Mouse (Mus musculus) adrenal gland, adult 2 months (tissue): ENCODE measurements around the gene Pqlc2. TPM values are rescaled to one million over a fixed set of nuclear protein-coding genes. Genes with fewer than 3 reads are reported as not detected.

Experiments
- DNase-seq: peaks from one replicate; pipeline ENCODE4 v3.0.0; 2021
- long read RNA-seq: library from polyadenylated mRNA; stranded (forward); transcript quantifications from one replicate; pipeline ENCODE4 v2.0.0, GENCODE M21; 2021
- polyA plus RNA-seq: library from polyadenylated mRNA; depleted of rRNA; stranded (reverse); fragments of >200 nt; gene quantifications from 2 replicates; pipeline ENCODE4 v1.2.3, GENCODE M21; 2012; rRNA removed
- total RNA-seq, 2 experiments: library from RNA; stranded (reverse); gene quantifications; 2 replicates each; pipeline ENCODE4 v1.2.3; 2021

Gene Pqlc2
- total RNA-seq (1 to 10 TPM; 9.2 to 9.5 TPM), polyA plus RNA-seq (28.2 and 30.1 TPM in 2 replicates)
- long read RNA-seq, transcript Pqlc2-201 (9 exons, 1,532 nt) = major isoform, 6 of 8 reads
- long read RNA-seq, partial matches to known transcripts = 0 of 8 reads
- long read RNA-seq, other reads (novel, unspliced or antisense) = 2 of 8 reads

DNA sequence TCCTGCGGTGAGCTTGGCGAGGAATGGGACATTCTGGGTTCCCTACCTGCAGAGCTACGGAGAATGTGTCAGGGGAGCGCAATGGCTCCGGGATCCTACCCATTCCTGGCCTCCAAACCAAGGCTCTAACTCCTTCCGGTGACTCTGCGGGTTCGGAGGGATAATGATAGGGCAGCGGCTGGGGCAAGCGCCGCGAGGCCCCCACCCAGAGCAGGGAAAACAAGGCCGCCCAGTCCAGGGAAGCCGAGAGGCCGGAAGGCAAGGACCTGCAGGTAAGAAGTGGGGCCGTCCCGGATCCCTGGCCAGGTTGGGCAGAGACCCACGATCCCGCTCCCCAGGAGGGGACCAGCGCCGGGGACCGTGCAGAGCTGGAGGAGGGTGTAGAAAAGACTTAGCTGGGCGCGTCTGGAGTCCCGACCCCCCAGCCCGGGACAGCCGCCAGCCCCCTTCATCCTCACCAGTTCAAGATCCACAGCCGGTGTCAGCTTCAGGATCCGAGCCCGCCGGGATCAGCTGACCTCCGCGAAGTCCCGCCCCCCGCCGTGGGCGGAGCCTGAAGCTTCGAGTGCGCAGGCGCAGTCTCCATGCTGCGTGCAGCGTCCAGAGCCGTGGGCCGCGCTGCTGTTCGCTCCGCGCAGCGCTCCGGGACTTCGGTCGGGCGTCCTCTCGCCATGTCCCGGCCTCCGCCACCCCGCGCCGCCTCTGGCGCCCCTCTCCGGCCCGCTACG is at the start of gene Pqlc2, which contains the start of gene Akr7a5:
Gene Pqlc2 (minus strand): TSS at position 538 of the 728 bp plus-strand sequence.
Gene Akr7a5 (plus strand): TSS at position 574 of the 728 bp plus-strand sequence.
- DNase-seq = peak; percentile 99

DNA sequence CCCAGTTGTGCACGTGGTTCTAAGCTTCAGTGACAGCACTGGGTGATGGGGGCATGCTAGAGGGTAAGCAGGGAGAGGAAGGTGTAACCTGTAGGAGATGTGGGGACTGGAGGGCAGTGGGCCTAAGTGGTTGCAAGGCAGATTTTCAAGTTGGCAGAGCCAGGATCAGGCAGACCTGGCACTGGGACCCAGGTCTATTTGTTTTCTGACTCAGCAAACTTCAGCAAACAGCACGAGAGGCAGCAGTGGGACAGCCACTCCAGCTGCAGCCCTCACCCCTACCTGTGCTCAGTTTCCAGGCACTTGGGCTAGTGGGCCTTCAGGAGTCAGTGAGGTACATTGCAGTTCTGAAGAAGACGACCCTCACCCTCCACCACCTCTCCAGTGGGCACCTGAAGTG is 46.7 kb upstream of the Pqlc2 start:
- no peak for DNase-seq

DNA sequence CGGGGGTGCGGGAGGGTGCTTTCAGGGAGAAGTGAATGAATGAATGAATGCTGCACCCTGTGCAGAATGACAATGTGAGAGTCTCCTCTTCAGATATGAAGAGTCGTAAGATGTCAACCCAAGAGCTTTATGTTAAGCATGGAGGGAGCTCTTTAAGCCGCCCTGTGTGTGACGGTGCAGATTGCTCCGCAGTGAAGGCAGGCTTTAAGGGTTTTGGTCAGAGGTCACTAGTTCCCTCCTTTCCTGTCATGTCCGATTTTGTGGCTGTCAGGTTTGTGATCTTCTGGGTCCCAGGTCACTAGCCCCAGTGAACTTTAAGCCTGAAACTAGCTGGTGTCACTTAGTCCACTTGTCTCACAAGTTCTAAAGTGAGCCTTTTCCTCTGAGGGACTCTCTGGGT is 42.3 kb upstream of the Pqlc2 start:
- DNase-seq = no peak

DNA sequence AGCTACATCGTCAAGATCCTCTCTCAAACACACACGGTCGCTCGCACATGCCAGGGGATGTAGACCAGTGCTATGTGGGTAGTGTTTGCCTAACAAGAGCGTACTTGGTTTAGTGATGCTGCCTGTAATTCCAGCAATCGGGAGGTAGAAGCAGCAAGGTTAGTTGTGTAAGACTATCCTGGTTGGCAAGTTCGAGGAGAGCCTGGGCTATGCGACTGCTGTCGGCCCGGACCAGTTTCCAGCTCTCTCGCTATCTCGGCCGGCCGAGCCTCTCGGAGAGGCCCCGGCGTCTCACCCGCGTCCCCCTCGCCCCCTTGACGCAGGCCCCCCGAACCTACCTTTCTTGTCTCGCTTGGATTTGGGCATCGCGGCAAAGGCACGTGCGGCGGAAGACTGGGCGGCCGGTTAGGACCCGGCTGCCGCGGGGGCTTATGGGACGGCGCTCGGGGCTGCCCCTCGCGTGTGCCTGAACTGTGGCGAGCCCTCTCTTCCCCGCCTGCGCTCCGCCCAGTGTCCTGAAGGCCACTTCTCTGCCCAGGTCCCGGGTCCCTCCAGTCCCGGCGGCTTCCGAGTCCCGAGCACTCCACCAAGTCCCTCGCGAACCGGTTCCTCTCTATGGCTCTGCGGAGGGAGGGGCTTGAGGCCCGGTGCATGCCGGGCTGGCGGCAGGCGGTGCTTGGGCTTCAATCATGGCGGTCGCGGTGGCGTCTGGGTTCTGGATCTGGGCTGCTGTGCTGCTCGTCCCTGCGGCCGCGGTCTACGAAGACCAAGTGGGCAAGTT is 41.6 kb upstream of the Pqlc2 start, which contains the start of the genes Mrto4, Emc1 and Ubr4:
Gene Mrto4 (minus strand): TSS at position 646 of the 781 bp plus-strand sequence.
Gene Emc1 (plus strand): TSS at position 657 of the 781 bp plus-strand sequence.
Gene Ubr4 (plus strand): TSS at position 679 of the 781 bp plus-strand sequence.
- peak; percentile 93 for DNase-seq

DNA sequence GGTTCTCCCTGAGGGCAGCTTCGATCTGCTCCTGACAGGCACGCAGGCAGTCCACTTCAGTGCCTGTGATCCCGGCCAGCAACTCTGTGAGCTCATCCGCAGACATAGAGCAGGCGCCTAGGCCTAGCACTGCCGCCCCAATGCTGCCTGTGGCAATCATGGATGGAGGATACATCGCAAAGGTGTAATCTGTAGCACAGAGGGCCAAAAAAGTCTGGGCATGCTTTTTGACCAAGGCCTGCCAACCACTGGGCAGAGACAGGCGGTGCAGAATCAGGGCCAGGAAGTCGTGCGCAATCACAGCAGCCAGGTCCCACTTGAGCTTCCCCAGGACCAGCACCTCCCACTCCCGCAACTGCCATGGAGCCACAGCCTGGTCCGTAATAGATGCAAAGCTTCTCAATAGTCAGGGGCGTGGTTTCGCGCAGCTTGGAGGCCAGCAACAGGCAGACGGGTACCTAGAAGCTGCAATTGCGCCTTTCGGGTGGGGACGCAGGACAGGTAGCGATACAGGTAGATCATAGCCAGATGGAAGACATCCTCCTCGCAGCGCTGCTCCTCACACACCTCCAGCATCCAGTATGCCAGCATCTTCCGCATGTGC is 35.0 kb upstream of the Pqlc2 start:
- DNase-seq = no peak

DNA sequence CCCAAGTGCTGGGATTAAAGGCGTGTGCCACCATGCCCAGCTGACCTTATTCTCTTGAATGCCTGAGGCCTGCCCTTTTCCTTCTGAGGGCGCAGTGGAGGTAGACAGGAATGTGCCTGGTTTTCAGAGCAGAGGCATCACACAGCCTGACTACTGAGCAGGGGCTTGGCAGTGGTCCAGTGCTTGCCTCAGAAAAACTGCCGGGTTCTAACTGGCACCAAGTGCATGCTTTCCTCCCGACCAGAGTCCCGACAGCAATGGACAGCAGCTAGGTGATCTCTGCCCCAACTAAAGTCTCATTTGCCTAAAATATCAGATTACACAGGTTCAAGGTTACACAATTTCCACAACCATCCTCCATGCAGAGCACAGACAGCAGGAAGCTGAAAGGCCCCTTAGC is 33.2 kb upstream of the Pqlc2 start:
- DNase-seq = peak; percentile 56

DNA sequence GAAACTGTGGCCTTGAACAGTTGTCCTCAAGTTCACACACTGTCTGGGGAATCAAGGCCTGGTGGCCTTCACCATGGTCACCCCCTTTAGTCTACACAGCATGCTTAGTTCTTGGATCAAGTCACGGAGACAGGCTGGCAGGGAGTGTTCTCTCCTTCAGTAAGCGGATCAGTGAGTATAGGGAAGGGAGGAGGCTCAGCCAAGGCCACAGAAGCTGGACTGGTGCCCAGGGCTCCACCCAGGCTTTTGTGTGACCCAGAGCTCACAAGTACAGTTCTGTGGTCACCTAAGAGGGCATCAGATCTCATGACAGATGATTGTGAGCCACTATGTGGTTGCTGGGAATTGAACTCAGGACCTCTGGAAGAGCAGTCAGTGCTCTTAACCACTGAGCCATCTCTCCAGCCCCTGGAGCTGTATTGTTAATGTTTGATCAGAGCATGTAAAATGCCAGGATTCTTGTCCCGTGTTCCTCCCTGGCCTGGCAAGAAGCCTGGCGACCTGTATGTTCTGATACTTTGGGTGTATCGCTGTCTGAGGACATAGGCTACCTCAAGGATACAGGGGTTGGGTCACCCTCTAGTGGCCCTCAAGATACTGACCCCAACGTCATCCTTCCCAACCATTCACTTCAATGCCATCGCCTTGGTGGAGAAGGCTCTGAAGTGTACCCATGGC is 31.2 kb upstream of the Pqlc2 start:
- peak; percentile 87 for DNase-seq

DNA sequence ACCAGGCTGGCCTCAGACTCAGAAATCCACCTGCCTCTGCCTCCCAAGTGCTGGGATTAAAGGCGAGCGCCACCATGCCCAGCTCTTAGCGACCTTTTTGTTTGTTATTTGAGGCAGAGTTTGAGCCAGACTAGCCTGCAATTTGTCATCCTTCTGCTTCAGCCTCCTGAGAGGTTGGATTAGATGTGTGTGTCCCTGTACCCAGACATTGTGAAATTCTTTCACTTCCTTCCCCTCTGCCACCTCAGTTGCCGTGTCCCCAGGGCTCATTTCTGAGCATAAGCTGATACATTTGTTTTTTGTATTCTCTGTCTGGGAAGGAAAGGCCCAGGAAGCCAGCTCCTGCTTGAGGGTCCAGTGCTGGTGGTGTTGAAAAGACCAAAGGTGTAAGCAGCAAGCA is 30.3 kb upstream of the Pqlc2 start:
- DNase-seq = peak; percentile 25

DNA sequence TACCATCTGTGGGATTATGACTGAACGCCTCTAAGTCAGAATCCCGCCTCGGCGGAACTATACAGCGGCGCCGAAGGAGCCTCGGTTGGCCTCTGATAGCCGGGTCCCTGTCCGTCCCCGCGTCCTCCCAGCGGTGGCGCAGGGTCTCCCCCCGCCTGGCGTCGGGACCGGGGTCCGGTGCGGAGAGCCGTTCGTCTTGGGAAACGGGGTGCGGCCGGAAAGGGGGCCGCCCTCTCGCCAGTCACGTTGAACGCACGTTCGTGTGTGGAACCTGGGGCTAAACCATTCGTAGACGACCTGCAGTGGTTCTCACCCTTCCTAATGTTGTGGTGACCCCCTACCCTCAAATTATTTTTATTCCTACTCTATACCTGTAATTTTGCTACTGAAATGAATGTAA is 27.6 kb upstream of the Pqlc2 start:
- DNase-seq = no peak

DNA sequence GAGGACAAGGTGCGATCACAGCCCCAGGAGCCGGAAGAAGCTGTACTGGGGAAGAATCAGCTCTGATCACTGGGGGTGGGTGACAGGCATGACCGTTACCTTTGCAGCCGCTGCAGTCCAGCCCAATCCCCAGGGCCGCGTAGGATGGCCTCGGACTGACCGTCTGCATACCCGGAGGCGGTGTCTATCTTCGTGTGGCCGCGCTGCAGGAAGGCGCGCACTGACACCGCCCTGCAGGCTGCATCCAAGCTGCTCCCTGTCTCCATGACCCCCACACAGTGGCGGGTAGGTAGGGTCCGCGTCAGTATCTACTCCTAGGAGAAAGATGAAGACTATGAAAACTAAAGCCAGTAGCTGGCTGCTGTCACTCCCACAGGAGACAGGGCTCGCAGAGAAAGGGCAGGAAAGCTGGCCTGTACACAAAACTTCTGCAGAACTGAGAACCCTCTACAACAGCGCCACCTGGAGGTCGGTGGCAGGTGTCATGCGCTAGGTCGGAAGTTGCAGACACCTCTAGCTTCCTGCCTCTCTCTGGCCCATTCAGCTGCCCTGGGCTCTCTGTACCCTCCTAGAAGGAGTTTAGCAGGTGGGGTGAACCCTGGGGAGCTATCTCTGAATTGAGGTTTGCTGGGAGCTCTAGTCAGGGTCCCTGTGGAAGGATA is 26.4 kb upstream of the Pqlc2 start:
- peak; percentile 83 for DNase-seq

DNA sequence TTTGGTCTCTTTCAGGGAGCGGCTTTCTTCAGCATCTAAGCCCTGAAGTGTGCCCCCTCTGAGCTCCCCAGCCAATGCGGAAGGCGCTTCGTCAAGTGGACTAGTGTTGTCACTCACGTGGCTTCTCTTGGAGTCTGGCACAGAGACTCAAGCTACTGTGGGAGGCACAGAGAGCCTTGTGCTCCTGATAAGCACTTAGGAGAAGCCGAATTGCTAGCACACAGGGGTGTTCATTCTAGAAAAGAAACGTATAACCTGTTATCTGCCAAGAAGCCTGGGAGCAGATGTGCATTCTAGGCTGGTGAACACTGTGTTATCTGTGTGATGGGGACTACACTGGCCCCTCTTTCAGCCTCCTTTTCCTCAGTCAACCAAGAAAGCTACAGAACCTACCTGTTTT is 25.0 kb upstream of the Pqlc2 start:
- DNase-seq = no peak

DNA sequence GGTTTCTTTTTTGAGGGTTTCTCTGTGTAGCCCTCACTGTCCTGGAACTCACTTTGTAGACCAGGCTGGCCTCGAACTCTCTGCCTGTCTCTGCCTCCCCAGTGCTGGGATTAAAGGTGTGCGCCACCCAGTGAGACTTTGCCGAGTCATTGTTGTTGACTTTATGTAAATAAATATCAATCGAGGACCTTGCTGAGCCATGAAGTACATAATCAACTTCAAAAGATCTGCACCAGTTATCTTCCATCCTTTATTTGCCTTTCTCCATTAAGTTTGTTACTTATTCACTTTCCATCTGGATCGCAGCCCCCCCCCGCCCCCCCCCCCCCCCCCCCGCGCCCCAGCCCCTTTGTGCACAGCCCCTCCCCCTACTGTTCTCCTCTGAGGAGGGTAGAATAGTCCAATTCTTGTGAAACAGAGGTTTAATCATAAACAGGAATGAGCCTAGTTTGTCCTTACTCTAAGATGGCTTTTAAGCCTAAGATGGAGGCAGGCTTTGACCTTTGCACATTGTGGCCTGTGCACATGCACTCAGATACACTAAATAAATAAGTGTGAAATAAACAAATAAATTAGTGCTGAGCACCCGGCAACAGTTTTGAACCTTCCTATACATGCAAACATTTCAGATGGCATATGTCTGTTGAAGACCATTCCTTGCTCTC is 24.3 kb upstream of the Pqlc2 start:
- DNase-seq = no peak

DNA sequence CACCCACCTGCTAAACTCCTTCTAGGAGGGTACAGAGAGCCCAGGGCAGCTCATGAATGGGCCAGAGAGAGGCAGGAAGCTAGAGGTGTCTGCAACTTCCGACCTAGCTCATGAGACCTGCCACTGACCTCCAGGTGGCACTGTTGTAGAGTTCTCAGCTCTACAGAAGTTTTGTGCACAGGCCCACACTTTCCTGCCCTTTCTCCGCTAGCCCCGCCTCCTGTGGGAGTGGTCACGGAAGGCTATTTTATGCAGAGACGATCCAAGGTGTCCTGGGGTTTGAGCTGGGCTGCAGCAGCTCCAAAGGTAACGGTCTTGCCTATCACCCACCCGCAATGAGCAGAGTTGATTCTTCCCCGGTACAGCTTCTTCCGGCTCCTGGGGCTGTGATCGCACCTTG is 20.1 kb upstream of the Pqlc2 start:
- DNase-seq = peak; percentile 84

DNA sequence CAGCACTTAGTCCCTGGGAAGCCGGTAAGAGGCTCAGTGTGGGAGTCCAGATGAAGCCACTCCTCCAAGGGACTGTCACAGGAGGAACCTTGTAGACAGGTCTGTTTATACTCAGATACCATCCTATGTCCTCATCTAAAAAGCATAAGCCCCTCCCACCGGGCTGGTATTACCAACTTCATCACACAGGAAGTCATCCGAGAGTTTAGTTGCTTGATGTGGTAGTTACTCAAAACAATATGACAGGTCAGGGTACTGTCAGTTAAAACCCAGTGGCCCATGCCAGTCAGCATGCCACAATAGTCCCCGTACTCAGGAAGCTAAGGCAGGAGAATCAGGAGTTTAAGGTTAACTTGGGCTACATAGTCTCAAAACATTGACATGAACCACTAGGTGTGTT is 9.2 kb upstream of the Pqlc2 start:
- DNase-seq = no peak

DNA sequence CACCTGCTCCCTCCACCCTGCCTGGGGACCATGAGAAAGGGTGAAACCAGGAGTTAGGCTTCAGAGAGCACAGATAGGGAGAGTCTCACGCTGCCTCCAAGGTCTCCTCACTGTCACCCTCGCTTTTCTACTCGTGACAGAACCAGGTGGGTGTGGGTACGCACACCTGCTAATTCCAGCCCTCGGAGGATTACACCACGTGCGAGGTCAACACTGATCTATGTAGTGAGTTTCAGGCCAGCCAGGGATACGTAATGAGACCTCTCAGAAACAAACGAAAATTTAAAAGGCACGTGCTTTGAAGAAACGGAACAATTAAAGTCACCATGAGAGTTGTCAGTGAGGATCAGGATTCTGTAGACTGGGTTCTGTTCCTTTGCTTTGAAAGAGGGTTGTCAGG is 7.9 kb upstream of the Pqlc2 start:
- DNase-seq = no peak

DNA sequence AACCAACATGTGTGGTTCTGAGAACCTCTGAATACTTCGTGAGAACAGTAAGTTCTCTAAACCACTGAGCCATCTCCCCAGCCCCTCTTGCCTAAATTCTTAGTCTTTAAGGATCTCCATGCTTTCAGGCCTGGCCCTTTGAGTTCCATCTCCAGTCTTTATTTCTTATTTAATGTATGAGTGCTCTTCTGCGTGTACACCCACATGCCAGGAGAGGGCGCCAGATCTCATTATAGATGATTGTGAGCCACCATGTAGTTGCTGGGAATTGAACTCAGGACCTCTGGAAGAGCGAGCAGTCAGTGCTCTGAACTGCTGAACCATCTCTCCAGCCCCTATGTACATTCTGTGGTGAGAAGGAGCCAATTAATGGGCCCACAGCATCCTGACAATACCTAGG is 2.1 kb upstream of the Pqlc2 start:
- DNase-seq = no peak

DNA sequence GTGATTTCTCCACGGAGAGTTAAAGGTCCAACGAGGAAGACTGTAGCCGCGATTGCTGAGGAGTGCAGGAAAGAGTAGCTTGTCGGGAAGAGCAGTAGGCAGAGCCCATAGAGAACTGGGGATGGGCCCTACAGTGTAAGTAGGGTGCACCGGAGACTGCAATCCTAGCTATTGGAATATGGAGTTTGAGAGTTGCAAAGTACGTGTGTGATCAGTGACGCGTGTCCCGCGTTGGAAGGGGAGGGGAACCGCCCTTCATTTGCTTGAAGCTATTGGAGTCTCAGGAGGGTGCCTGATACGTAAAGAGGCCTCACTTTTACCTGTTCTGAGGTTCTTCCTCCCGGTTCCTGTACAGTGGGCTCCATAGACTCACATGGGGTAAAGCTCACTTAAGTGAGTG is 1.2 kb upstream of the Pqlc2 start:
- DNase-seq = no peak

DNA sequence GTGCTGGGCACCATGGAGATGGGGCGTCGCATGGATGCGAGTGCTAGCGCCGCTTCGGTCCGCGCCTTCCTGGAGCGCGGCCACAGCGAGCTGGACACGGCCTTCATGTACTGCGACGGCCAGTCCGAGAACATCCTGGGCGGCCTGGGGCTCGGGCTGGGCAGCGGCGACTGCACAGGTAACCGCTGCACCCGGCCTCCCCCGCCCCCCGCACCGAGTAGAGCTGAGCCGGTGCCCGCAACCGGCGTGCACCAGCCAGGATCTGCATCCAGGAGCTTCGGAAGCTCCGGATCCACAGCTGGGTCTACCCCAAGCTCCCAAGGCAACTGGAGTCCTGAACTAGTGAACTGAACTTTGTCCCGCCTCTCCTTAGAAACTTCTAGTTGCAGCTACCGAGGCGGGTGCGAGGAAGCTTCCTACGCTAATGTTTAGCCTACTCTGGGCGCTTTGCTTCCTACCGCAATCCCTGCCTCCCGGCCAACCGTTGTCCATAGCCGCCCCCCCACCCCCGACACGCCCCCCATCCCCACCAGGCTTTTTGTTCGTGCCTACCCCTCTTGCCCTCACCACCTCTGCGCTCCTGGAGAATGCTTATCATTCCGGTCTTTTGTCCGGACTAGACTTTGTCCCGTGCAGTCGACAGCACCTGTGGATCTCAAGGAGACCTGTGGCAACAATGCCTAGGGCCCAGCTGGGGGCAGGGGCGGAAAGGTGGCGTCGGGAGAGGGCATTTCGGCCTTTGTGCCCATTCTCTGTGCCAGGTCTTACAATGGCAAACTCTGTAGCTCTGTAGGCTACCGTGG is 592 bp upstream of the Pqlc2 start:
- DNase-seq = no peak

DNA sequence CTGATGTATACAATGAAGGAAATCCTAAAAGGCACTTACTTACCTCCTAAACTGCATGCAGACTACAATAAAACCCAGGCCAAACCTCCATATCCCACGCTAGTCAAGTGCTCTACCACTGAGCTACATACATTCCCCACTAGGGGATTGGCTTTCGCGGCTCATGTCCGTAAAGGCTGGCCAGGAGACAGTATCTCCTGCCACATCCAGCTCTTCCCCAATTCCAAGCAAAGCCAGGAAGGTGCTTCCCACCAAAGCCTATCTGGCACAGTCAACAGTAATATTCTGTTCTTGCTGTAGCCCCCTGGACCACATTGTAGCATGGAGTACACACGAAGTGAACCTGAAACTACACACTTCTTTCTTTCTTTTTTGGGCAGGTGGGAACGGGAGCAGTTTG is 857 bp downstream of the Pqlc2 start:
- no peak for DNase-seq

DNA sequence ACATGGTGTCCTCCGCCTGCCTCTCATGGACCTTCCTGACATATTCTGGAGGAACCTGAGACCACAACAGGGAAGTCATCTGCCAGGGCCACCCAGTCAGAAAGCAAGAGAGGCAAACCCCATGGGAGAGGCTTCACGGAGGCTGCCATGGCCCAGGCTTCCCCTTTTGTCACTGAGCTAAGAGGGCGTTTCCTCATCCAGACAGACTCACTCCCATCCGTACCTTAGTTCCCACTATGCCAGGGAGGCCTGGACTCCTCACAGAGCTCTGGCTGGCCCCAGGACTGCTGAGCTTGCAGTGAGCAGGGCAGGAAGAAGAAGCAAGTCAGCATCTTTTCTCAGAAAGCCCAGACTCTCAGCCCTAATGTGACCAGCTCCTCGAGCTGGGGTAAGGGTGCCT is 2.6 kb downstream of the Pqlc2 start:
- DNase-seq = no peak
